Mouse (Mus musculus): ENCODE measurements around the gene Slc38a8. TPM values are rescaled to one million over a fixed set of nuclear protein-coding genes. Genes with fewer than 3 reads are reported as not detected.

Gene Slc38a8
- polyA plus RNA-seq, 1 experiment from 2014 or later = 0.22 TPM

- H3K4me2 ChIP-seq = peak overlapping the region; percentile 93
- WGBS = 1% methylated on average over 17 of the region's 17 CpGs
- H3K9ac ChIP-seq = peak overlapping the region; percentile 72
- H3K9me3 ChIP-seq = no peaks in the 10 kb centered on the region
- ATAC-seq (ENCODE audit: low FRiP score, low read depth) = no peak; the same call in 1 of the 2 replicates
- H3K27ac ChIP-seq (replicated peaks) = no peak overlapping the region
- H3K4me1 ChIP-seq (replicated peaks) = peaks cover 24% of the 10 kb centered on the region; the same call in 1 of the 2 replicates
- H3K36me3 ChIP-seq = no peaks in the 10 kb centered on the region
- H3K4me3 ChIP-seq = peak overlapping the region; percentile 74
- no peaks in the 10 kb centered on the region; the same call in 1 of the 2 replicates for H3K27me3 ChIP-seq
Measured at GRCm38 (mm10) chr8:119447781-119448170, 53.7 kb downstream of the Slc38a8 start.

DNA sequence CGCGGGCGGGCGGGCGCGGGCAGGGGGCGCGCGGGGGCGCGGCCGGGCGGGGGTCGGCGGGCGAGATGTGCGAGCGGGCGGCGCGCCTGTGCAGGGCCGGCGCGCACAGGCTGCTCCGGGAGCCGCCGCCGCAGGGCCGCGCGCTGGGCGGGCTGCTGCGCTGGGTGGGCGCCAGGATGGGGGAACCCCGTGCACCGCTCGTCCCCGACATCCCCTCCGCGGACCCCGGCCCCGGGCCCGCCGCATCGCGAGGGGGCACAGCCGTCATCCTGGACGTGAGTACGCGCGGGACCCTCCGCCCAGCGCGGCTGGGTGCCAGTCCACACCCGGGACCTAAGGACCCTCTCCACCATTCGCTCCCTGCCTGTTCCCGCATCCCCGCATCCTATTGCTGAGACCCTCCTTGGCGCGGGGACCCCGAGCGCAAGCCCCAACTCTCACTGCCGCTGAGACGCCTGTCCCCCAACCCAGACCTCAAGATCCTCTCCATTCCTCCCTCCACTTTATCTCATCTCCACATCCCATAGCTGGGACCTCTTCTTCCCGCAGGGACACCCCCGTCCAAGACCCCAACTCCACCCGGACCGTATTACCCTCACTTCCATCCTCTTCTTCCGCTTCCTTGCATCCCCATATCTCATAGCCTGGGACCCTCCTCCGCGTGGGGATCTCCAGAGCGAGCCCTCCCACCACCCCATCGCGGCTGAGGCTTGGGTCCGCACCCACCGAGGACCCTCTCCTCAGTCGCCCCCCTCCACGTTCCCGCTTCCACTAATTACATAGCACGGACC, 54.3 kb downstream of the Slc38a8 start:
- Histone ChIP-seq H3K4me3 (peak overlapping the region; percentile 74), H3K4me2 (peak overlapping the region; percentile 93), H3K9me3 (no peaks in the 10 kb centered on the region), H3K27me3 (no peaks in the 10 kb centered on the region; the same call in 1 of the 2 replicates), H3K36me3 (no peaks in the 10 kb centered on the region), H3K4me1 (replicated peaks) (peaks cover 24% of the 10 kb centered on the region; the same call in 1 of the 2 replicates), H3K27ac (replicated peaks) (peak overlapping the region; percentile 48; the same call in 1 of the 2 replicates), H3K9ac (peak overlapping the region; percentile 72)
- under 1% methylated on average over 44 of the region's 80 CpGs for WGBS
- ATAC-seq (ENCODE audit: low FRiP score, low read depth) = peak; percentile 42

DNA sequence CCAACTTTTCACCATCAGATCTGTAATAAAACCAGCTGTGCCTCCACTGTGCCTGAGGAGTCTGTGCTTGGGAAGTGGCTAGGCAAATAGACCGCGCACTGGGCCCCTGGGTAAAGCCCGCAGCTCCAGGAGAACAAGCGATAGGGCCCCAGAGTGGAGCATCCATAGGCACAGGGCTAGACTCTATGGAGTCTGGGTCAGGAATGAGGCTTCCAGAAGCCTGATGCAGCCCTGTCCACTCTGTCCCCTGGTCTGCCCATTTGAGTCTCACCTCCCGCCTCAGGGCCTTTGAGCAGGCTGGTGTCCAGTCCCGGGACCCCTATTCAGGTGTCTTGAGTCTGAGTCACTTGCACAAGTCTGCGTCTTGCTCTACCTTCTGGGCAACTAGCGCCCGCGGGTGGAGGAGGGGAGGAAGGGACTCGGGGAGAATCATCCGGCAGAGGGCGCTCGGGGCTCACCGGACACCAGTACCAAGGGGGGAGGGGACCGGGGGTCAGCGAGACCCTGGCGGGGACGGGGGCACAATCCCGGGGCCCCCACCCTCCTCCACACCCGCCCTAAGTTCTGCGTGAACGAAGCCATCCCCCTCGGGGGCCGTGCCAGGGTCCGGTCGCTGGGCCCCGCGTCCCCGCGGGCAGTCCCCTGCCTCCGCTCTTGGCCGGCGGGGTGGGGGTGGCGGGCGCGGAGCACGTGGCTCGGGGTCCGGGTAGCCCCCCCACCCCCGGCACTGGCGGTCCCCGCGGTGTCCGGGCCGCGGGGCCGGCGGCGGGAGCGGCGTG, 55.1 kb downstream of the Slc38a8 start, which contains the start of gene Necab2:
Gene Necab2 (plus strand): TSS at position 509 of the 779 bp plus-strand sequence.
- H3K27ac ChIP-seq (replicated peaks) = peak within 1 kb of the TSS; percentile 51; the same call in 1 of the 2 replicates

GRCm38 (mm10) chr8:119442970-119443369, 58.5 kb downstream of the Slc38a8 start:
- Histone ChIP-seq H3K4me2 (no peak overlapping the region), H3K27me3 (no peaks in the 10 kb centered on the region; the same call in 1 of the 2 replicates), H3K36me3 (no peaks in the 10 kb centered on the region), H3K4me3 (no peak overlapping the region), H3K9me3 (no peaks in the 10 kb centered on the region), H3K9ac (no peak overlapping the region), H3K4me1 (replicated peaks) (peaks cover 34% of the 10 kb centered on the region), H3K27ac (replicated peaks) (no peak overlapping the region)
- 95% methylated on average over 8 of the region's 8 CpGs for WGBS
- ATAC-seq (ENCODE audit: low FRiP score, low read depth) = no peak

More for the DNA sequence above, 55.1 kb downstream of the Slc38a8 start, which contains the start of gene Necab2:
- Histone ChIP-seq H3K4me1 (replicated peaks) (peaks cover 24% of the 10 kb centered on the region), H3K9ac (peak within 1 kb of the TSS; percentile 72), H3K4me2 (peak within 1 kb of the TSS; percentile 93), H3K4me3 (peak within 1 kb of the TSS; percentile 74), H3K36me3 (no peaks in the 10 kb centered on the region), H3K9me3 (no peaks in the 10 kb centered on the region), H3K27me3 (no peaks in the 10 kb centered on the region; the same call in 1 of the 2 replicates)
- ATAC-seq (ENCODE audit: low FRiP score, low read depth) = peak; percentile 80
- WGBS = 3% methylated on average over 36 of the region's 52 CpGs

DNA sequence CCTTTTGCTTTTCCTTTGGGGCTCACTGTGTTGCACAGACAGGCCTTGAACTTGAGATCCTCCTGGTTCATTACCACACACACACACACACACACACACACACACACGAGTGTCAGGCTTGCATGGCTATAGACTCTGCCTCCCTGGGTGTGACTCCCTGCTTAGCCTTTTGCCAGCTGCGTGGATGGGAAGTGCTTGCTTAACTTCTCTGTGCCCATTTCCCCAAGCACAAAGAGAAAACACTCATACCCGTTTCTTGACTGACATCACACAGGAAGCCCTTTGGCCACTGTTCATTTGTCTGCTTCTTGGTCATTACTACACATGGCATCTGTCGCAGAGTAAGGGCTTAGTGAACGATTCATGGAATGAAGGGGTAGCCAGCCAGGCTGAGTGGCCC, 59.5 kb downstream of the Slc38a8 start:
- H3K36me3 ChIP-seq = no peaks in the 10 kb centered on the region

DNA sequence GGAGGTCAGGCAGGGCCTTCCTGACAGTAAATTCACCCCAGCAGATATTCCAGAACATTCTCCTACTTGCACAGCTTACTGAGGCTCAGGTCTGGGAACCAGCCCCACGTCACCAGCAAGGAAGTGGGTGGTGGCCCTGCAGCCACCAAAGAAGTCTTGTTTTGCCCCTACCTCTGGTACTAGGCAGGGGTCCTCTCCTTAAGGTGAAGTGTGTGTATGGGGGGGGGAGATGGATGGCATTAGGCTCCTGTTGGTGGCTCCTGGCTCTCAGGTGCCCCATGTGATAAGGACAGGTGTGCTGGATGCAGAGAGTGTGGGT, 60.6 kb downstream of the Slc38a8 start:
- Histone ChIP-seq H3K27ac (replicated peaks) (no peak overlapping the region), H3K27me3 (no peaks in the 10 kb centered on the region; the same call in 1 of the 2 replicates), H3K9me3 (no peaks in the 10 kb centered on the region), H3K4me1 (replicated peaks) (peaks cover 19% of the 10 kb centered on the region), H3K36me3 (no peaks in the 10 kb centered on the region), H3K4me2 (no peak overlapping the region), H3K4me3 (no peak overlapping the region), H3K9ac (no peak overlapping the region)
- whole genome bisulfite sequencing = 52% methylated on average over 1 of the region's 1 CpGs
- no peak; the same call in 1 of the 2 replicates for ATAC-seq (ENCODE audit: low FRiP score, low read depth)

More for the DNA sequence above, 59.5 kb downstream of the Slc38a8 start:
- Histone ChIP-seq H3K4me3 (no peak overlapping the region), H3K4me1 (replicated peaks) (peaks cover 24% of the 10 kb centered on the region), H3K9me3 (no peaks in the 10 kb centered on the region), H3K27ac (replicated peaks) (no peak overlapping the region), H3K9ac (no peak overlapping the region), H3K4me2 (no peak overlapping the region), H3K27me3 (no peaks in the 10 kb centered on the region; the same call in 1 of the 2 replicates)
- no peak for ATAC-seq (ENCODE audit: low FRiP score, low read depth)
- 64% methylated on average over 5 of the region's 5 CpGs for WGBS

DNA sequence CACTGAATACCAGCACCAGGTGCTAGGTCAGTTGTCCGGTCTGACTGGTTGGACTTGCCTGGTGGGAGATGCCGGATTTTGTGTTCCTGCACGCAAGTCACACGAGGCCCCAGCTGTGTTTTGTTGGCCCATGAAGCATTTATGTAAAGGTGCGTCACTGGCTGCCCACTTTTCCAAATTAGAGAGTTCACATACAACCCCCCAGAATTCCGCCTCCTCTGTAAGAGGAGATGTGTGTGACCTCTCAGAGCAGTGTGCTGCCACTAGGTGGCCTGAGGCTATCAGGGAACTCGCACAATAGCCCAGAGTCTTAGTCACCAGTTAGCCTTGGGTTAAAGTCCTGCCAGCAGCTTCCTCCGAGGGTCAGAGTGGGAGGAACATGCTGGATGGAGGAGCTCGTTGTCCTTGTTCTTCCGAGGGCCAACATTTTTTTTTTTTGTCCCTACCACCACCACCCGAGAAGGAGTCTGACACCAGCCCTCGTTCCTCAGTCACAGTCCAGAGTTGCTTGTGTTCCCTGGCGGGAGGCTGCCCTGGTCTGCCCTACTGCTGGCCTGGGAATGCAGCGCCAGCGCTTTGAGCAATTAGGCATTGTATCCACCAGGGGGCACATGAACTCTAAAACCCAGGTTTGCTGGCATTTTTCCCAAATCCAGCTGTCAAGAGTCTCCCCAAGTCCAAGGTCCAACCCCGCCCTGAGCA, 61.1 kb downstream of the Slc38a8 start:
- Histone ChIP-seq H3K36me3 (no peaks in the 10 kb centered on the region), H3K9ac (no peak overlapping the region), H3K4me2 (peak overlapping the region; percentile 32; the same call in 1 of the 2 replicates), H3K9me3 (no peaks in the 10 kb centered on the region), H3K27me3 (no peaks in the 10 kb centered on the region; the same call in 1 of the 2 replicates), H3K4me3 (no peak overlapping the region), H3K4me1 (replicated peaks) (peaks cover 19% of the 10 kb centered on the region), H3K27ac (replicated peaks) (no peak overlapping the region; the same call in 1 of the 2 replicates)
- no peak; the same call in 1 of the 2 replicates for ATAC-seq (ENCODE audit: low FRiP score, low read depth)
- WGBS = 14% methylated on average over 16 of the region's 16 CpGs

- Histone ChIP-seq H3K4me3 (no peak overlapping the region), H3K9me3 (no peaks in the 10 kb centered on the region), H3K4me1 (replicated peaks) (peaks cover 19% of the 10 kb centered on the region), H3K36me3 (no peaks in the 10 kb centered on the region), H3K9ac (no peak overlapping the region), H3K4me2 (no peak overlapping the region), H3K27ac (replicated peaks) (no peak overlapping the region), H3K27me3 (no peaks in the 10 kb centered on the region)
- no peak for ATAC-seq (ENCODE audit: low FRiP score, low read depth)
- 40% methylated on average over 7 of the region's 7 CpGs for WGBS
Measured at GRCm38 (mm10) chr8:119439893-119440249, 61.6 kb downstream of the Slc38a8 start.

DNA sequence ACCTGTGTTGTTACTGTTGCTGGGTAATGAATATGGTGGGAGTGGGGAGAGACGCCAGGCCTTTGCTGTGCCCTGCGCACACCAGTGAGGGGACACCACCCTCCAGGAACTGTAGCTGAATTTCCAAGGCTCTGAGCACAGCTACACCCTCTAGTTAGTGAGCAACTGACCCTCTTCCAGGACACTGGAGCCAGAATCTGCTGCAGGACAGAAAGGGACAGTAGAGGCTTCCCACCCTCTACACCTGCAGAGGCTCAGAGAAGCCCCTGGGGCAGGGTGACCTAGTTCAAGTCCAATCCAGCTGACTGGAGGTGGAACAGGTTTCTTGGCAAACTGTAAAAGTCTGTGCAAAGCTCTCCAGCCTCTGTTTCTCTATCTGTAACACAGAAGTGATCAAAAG, 62.1 kb downstream of the Slc38a8 start:
- Histone ChIP-seq H3K9me3 (no peaks in the 10 kb centered on the region), H3K9ac (no peak overlapping the region), H3K4me1 (replicated peaks) (peaks cover 19% of the 10 kb centered on the region), H3K27me3 (no peaks in the 10 kb centered on the region), H3K4me2 (no peak overlapping the region), H3K36me3 (no peaks in the 10 kb centered on the region), H3K4me3 (no peak overlapping the region), H3K27ac (replicated peaks) (no peak overlapping the region)
- no peak for ATAC-seq (ENCODE audit: low FRiP score, low read depth)
- 96% methylated on average over 2 of the region's 2 CpGs for WGBS

GRCm38 (mm10) chr8:119438876-119439275, 62.6 kb downstream of the Slc38a8 start:
- Histone ChIP-seq H3K4me1 (replicated peaks) (peaks cover 19% of the 10 kb centered on the region), H3K9me3 (no peaks in the 10 kb centered on the region), H3K9ac (no peak overlapping the region), H3K36me3 (no peaks in the 10 kb centered on the region), H3K4me3 (no peak overlapping the region), H3K27ac (replicated peaks) (no peak overlapping the region), H3K4me2 (no peak overlapping the region), H3K27me3 (no peaks in the 10 kb centered on the region)
- 84% methylated on average over 6 of the region's 6 CpGs for WGBS
- ATAC-seq (ENCODE audit: low FRiP score, low read depth) = no peak

GRCm38 (mm10) chr8:119437506-119437905, 64.0 kb downstream of the Slc38a8 start:
- ATAC-seq (ENCODE audit: low FRiP score, low read depth) = no peak
- Histone ChIP-seq H3K9me3 (no peaks in the 10 kb centered on the region), H3K4me2 (no peak overlapping the region), H3K4me1 (replicated peaks) (peaks cover 19% of the 10 kb centered on the region), H3K27ac (replicated peaks) (no peak overlapping the region), H3K4me3 (no peak overlapping the region), H3K36me3 (no peaks in the 10 kb centered on the region), H3K27me3 (no peaks in the 10 kb centered on the region), H3K9ac (no peak overlapping the region)
- WGBS = 75% methylated on average over 11 of the region's 11 CpGs
